Mouse (Mus musculus) heart, adult 2 months (tissue): ENCODE results near the gene Rpp21. TPM values are rescaled to one million over a fixed set of nuclear protein-coding genes. Genes with fewer than 3 reads are reported as not detected.

Experiments used
- DNase-seq, 2 experiments: peaks; one replicate each; pipeline ENCODE4 v3.0.0; 2021
- H3K27ac ChIP-seq: fragments of 200-600 bp; 2 replicates; pipeline ENCODE4 v1.8.1; 2022
- H3K27me3 ChIP-seq: fragments of 200-500 bp; 2 replicates; pipeline ENCODE4 v1.6.1; 2012; ENCODE audit warnings: mild to moderate bottlenecking, low read length, inconsistent platforms, mixed read lengths; ENCODE audit not compliant: control insufficient read depth, insufficient read depth
- H3K36me3 ChIP-seq: fragments of 200-500 bp; 2 replicates; pipeline ENCODE4 v1.6.1; 2012; ENCODE audit warnings: low read length, inconsistent platforms; ENCODE audit not compliant: control insufficient read depth, insufficient read depth
- H3K4me1 ChIP-seq: fragments of 200-500 bp; 2 replicates; pipeline ENCODE4 v1.6.1; 2011; ENCODE audit warnings: low read length; ENCODE audit not compliant: control insufficient read depth, insufficient read depth
- H3K4me3 ChIP-seq: fragments of 200-600 bp; 2 replicates; pipeline ENCODE4 v1.8.1; 2022
- H3K79me2 ChIP-seq: fragments of 200-500 bp; replicated peaks from 2 replicates; pipeline ENCODE4 v1.6.1; 2012; ENCODE audit warnings: mild to moderate bottlenecking, inconsistent platforms, low read length, moderate library complexity, mixed read lengths; ENCODE audit not compliant: control insufficient read depth, insufficient read depth
- H3K9ac ChIP-seq: fragments of 200-500 bp; 2 replicates; pipeline ENCODE4 v1.6.1; 2012; ENCODE audit warnings: low read depth, mild to moderate bottlenecking, control low read depth, inconsistent platforms, low read length, mixed read lengths
- CTCF ChIP-seq: fragments of 200-600 bp; IDR thresholded peaks from 2 replicates; pipeline ENCODE4 v1.8.1; 2022; ENCODE audit warnings: antibody characterized with exemption, mild to moderate bottlenecking, moderate library complexity
- EP300 ChIP-seq: fragments of 200-500 bp; IDR thresholded peaks from 2 replicates; pipeline ENCODE4 v1.6.1; 2011; ENCODE audit warnings: low read depth, low read length, control low read depth; ENCODE audit not compliant: insufficient read depth
- POLR2A ChIP-seq: fragments of 200-500 bp; IDR thresholded peaks from 2 replicates; pipeline ENCODE4 v1.6.1; 2011; ENCODE audit warnings: mild to moderate bottlenecking, low read depth, low read length, control low read depth; ENCODE audit not compliant: insufficient read depth
- WGBS: fragments of 180-500 bp; shearing (Covaris S2); methylation state at CpG from one replicate; pipeline ENCODE4 v1.1.7; 2018; 5-methylcytosine and 5-hydroxymethylcytosine counted together
- intact Hi-C: fragments of 180-260 bp; cut with DNase I; formaldehyde crosslinking; loops from one replicate; pipeline ENCODE4 v1.15.1; 2025
- long read RNA-seq: library from polyadenylated mRNA; stranded (forward); transcript quantifications from one replicate; pipeline ENCODE4 v2.0.0, GENCODE M21; 2021
- polyA plus RNA-seq: library from polyadenylated mRNA; depleted of rRNA; stranded (reverse); fragments of >200 nt; gene quantifications from 2 replicates; pipeline ENCODE4 v1.2.3, GENCODE M21; 2012; rRNA removed
- total RNA-seq, 2 experiments: library from RNA; stranded (reverse); gene quantifications; 2 replicates each; pipeline ENCODE4 v1.2.3; 2021

Gene Rpp21
- 10 to 100 TPM; 35.5 to 43.8 TPM for total RNA-seq
- 49.8 and 59.1 TPM in 2 replicates for polyA plus RNA-seq
- long read RNA-seq, transcript Rpp21-201 (5 exons, 729 nt) = major isoform, 27 of 36 reads
- long read RNA-seq, transcript Rpp21-202 (4 exons, 437 nt) = minor isoform, 6 of 36 reads
- long read RNA-seq, partial matches to known transcripts = 1 of 36 reads
- long read RNA-seq, other reads (novel, unspliced or antisense) = 0 of 36 reads

DNA sequence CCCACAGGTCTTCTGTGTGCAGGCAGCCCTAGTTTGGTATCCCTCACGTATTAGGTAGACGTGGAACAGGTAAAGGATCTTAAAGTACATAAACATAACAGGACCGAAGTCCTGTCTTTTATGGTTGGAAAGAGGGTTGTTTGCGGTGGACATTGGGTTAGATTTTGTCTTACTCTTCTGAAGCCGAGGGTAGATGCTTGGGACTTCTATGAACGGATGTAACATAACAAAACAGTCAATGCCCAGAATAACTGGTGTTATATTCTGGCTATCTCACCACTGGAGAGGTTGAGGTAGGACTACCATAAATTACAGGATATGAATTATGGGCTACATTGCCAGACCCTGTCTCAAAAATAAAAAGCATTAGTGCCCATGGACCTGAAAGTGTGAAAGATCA is at the start of gene Rpp21:
Gene Rpp21 (minus strand): TSS at position 101 of the 400 bp plus-strand sequence.
- H3K36me3 ChIP-seq = no peaks in the 10 kb centered on the region

DNA sequence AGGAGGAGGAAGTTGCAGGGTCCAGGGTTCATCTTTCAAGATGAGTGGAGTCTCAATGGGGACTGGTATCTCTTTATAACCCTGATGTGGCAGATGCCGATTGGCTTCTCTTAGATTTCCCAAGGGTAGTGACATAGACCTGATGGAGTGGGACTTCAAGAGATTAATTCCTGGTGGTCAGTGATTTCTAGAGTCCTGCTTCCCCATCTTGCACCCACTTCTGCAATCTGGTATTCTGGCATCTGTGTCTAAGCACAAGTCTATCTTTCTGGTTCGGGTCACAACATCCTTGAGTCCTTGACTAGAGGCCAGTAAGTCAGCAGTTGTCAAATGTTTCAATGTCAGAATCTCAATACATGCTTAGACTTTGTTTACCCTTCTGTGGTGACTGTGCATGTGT is 28.5 kb upstream of the Rpp21 start, which contains the start of gene H2-M10.2:
Gene H2-M10.2 (minus strand): TSS at position 101 of the 400 bp plus-strand sequence.
- H3K4me1 ChIP-seq = no peaks in the 10 kb centered on the region
- intact Hi-C loops = no loop called here
- DNase-seq = no peak
- H3K4me3 ChIP-seq = no peak within 1 kb of the TSS
- H3K36me3 ChIP-seq = no peaks in the 10 kb centered on the region
- H3K9ac ChIP-seq = no peak within 1 kb of the TSS
- H3K79me2 ChIP-seq = no peaks in the 10 kb centered on the region
- TF ChIP-seq EP300 (no peak), CTCF (no peak), POLR2A (no peak)
- WGBS = 75% methylated on average over 2 of the region's 2 CpGs
- no peak within 1 kb of the TSS for H3K27ac ChIP-seq
- no peaks in the 10 kb centered on the region for H3K27me3 ChIP-seq

More for the DNA sequence above, at the start of gene Rpp21:
- Histone ChIP-seq H3K27me3 (no peaks in the 10 kb centered on the region), H3K79me2 (no peaks in the 10 kb centered on the region), H3K4me1 (no peaks in the 10 kb centered on the region), H3K9ac (peak within 1 kb of the TSS; percentile 81), H3K27ac (peak within 1 kb of the TSS; percentile 92), H3K4me3 (peak within 1 kb of the TSS; percentile 74)
- no peak for DNase-seq
- WGBS = 44% methylated on average over 6 of the region's 6 CpGs
- intact Hi-C loops = no loop called here
- no peak for TF ChIP-seq EP300
- TF ChIP-seq POLR2A = no peak

DNA sequence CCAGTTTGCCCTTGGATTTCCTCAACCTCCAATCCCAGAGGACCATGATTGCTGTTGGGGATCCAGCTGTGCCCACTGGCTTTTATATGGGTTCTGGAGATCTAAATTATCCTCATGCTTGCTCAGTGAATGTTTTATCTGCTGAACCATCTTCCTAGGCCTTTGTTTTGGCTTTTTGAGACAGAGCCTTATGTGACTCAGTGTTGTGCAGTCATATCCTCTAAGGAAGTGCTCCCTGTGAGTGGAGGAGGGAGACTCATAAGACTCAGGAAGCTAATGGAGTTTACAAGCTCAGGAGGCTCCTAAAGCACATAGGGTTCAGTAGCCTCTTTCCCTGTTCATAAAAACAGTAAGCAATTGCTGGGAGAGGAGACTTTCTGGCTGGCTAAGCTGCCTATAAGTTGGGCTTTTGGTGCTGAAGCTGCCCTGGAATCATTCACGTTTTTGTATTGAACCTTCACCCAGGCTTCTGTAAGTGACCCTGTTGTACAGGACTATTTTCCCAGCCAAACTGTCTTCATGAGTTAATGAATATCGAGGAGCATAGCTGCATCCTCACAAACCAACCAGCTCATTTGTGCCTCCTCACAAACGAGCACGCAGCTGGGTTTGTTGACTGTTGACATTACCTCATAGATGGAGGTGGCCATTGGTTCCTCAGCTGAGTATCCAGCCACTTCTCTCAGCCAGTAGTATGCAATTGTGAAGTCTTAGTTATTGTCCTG is 23.8 kb upstream of the Rpp21 start:
- WGBS = 97% methylated on average over 4 of the region's 4 CpGs

DNA sequence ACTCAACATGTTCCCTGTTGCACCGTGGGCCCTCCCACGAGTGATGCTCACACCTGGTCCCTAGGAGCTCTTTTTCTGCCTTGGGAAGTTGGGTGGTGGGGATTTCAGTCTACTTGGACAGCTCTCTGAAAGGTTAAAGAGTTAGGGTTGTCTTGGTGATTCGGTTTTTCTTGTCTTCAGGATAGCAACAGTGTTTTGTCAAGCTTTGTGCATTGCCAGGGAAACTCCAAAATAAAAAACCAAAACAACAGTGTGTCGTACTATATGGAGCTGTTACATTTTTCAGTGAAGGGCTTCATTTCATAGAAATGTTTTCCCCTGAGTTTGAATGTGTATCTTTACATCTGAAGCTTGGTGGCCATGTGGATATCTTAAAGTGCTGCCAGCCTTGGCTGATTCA is 16.9 kb upstream of the Rpp21 start:
- no peak overlapping the region for H3K9ac ChIP-seq
- H3K27ac ChIP-seq = no peak overlapping the region
- TF ChIP-seq CTCF (no peak), POLR2A (no peak), EP300 (no peak)
- peaks cover 11% of the 10 kb centered on the region for H3K4me1 ChIP-seq
- WGBS = 81% methylated on average over 4 of the region's 4 CpGs
- peaks cover 10% of the 10 kb centered on the region for H3K36me3 ChIP-seq
- H3K27me3 ChIP-seq = no peaks in the 10 kb centered on the region
- DNase-seq = no peak
- intact Hi-C loops = loop anchor here (10.0 kb wide), 1 partner anchor 1300 kb away; the partner anchor contains the start of genes Hspa1a and Hspa1l
- H3K79me2 ChIP-seq = peaks cover 3% of the 10 kb centered on the region; the same call in 1 of the 2 replicates
- no peak overlapping the region for H3K4me3 ChIP-seq

More for the DNA sequence above, 23.8 kb upstream of the Rpp21 start:
- H3K36me3 ChIP-seq = peaks cover 2% of the 10 kb centered on the region; the same call in 1 of the 2 replicates
- no peaks in the 10 kb centered on the region; the same call in 1 of the 2 replicates for H3K4me1 ChIP-seq
- H3K79me2 ChIP-seq = no peaks in the 10 kb centered on the region
- TF ChIP-seq CTCF = no peak
- no peak for TF ChIP-seq POLR2A
- no peak for TF ChIP-seq EP300
- no peak overlapping the region for H3K27ac ChIP-seq
- DNase-seq = no peak
- no peak overlapping the region for H3K9ac ChIP-seq
- no peak overlapping the region for H3K4me3 ChIP-seq
- H3K27me3 ChIP-seq = no peaks in the 10 kb centered on the region
- intact Hi-C loops = no loop called here

DNA sequence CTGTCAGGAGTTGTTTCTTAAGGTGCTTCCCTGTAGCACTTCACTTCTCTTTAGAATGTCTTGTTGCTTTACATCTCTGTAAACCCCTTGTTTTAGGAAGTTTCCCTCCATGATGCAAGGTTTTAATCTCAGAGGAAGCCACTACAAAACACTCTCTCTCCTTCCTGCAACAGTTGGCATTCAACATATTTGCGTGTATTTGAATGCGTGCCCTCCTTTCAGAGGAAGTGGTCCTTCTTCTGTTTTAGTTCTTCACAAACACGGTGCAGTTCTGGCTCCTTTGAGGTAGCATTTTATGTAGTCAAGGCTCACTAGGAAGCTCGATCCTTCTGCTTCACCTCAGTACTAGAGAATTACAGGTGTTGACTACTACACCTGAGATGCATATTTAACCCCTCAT is 15.9 kb upstream of the Rpp21 start:
- 66% methylated on average over 4 of the region's 4 CpGs for WGBS
- Histone ChIP-seq H3K4me3 (no peak overlapping the region), H3K36me3 (peaks cover 10% of the 10 kb centered on the region), H3K27me3 (no peaks in the 10 kb centered on the region), H3K79me2 (peaks cover 3% of the 10 kb centered on the region; the same call in 1 of the 2 replicates), H3K27ac (no peak overlapping the region), H3K9ac (no peak overlapping the region), H3K4me1 (peaks cover 11% of the 10 kb centered on the region)
- DNase-seq = peak in 1 of 2 experiments; percentile 6
- intact Hi-C loops = loop anchor here (10.0 kb wide), 1 partner anchor 1299 kb away; the partner anchor contains the start of genes Hspa1a and Hspa1l
- TF ChIP-seq CTCF (no peak), EP300 (no peak), POLR2A (no peak)
